Mouse (Mus musculus) brain, adult 10 weeks (tissue): ENCODE measurements around the gene Gse1. TPM values are rescaled to one million over a fixed set of nuclear protein-coding genes. Genes with fewer than 3 reads are reported as not detected.

ENCODE experiments used
- polyA plus RNA-seq: library from polyadenylated mRNA; stranded (reverse); fragments of 350-450 nt; fragmentation: Illumina TruSeq; extraction: RNeasy Lipid Tissue Mini Kit (QIAGEN cat#74804); gene quantifications from one replicate; pipeline ENCODE4 v1.2.3, GENCODE M21; 2015; ENCODE audit warnings: low read depth, low replicate concordance

Gse1 gene
- polyA plus RNA-seq, result 32.2 TPM

GRCm38 (mm10) chr8:120227891-120228591, at the start of gene Gse1:
Gene Gse1, plus strand, starts transcription at chr8:120228456.

DNA sequence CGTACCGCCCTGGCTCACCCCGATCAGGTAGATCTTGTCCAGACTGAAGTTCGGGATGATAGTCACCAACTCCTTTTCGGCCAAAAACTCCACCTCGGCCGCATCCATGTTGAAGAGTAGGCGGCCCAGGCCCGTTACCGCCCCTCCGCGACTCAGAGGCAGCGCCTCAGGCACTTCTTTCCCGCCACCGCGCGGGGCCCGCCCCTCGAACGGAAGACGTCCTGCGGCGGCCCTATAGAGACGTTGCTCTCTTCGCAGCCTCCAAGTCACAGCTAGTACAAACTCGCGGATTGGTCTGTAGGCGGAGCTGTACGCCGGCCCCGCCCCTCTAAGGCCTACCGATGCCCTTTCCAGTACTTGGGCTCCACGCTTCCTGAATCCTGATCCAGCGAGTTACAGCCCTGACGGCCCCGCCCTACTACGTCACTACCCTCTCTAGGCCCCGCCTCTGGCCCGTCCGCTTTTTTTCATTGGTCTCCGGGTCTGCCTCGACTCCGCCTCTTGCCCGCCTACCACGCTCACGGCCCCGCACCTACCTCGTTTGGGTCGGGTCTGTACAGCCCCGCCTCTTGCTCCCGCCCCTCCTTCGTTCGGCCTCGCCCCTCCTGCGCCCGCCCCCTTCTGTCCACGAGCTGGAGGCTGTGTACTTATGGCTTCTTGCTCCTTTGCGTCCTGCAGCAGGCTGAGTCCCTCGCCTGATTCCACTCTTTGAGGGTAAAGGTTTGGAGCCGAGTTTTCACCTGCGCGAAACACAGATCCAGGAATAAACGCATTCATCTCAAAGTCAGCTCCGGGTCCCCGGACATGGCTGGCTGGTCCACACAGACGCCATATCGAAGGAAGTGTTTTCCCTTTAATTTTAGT, 360.9 kb downstream of the Gse1 start, which contains the start of gene Gins2:
TSS of gene Gins2 (minus strand) at position 397 of the 864 bp plus-strand sequence.

Other genes starting within 250 kb of the Gse1 start
- gene Crispld2, start 236.0 kb upstream of the Gse1 start, polyA plus RNA-seq, result 1.9 TPM
- gene Zdhhc7, start 127.0 kb upstream of the Gse1 start, polyA plus RNA-seq, result 22.8 TPM
- 149 TPM for gene 6430548M08Rik, start 114.3 kb upstream of the Gse1 start, polyA plus RNA-seq
- gene Fam92b, start 51.0 kb upstream of the Gse1 start, polyA plus RNA-seq, result 0.40 TPM